Mouse (Mus musculus): ENCODE results near the gene Nol4l.
"Not testable (repeated sequence)": the region's sequence is repeated elsewhere in the genome, so short reads cannot be mapped to it uniquely, and the experiment has no call there.

The Nol4l gene

DNA sequence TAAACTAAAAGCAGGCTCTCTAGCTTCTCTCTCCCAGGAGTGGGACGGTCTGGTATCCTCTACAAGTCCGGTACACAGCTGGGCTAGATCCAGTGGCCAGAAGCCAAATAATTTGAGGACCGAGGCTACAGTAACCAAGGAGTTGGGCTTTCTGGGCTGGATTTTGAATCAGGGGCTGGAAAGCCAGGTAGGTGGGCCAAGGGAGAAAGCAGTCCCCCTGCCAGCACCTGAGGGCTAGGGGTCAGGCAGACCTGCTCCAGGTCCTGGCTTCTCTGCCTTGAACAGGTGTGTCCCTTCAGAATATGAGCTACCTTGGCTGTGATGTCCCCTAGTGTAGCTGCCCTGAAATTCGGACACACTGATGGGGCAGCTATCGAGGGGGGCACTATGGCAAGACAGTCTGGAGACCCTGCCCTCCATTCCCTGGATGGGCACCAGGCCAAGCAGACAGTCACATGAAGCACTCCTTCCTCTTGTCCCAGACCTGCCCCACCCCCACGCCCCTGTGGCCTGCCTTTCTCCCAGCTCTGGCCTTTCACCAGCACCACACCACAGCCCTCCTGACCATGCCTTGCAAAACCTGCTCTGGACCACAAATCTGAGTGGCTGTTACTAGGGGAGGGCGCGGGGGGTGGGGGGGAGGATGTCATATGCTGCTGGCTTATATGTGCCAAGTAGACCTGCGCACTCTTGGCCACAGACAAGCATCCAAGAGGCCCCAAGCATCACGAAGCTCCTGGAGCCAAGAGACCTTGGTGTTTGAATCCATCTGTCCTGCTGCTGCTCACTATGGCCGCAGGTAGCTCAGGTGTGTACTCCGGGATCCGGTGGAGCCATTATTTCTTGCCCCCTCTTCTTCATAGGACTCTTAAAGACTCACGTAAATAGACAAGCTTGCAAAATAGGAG lies 17.1 kb downstream of the Nol4l start:
- no peak for DNase-seq (ENCODE audit: low read depth, low spot score)

DNA sequence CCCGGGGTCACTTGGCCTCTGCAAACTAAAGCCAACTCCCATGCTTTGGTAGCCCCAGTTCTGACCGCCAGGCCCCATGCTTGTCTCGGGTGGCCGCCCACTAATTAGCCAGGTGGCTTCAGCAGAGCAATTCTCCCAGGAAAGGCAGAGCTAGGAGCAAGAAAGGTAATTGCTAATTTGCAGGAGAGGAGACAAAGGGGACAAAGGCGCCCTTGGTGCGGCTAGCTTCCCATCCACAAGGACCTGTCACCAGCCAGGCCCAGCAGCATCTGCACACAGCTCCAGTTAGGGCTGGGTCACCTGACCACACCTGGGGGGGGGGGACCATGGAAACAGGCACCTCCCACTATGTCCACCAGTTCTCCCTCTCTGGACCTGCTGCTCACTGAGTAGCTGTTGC lies 18.2 kb downstream of the Nol4l start:
- DNase-seq (ENCODE audit: low read depth, low spot score), result no peak

DNA sequence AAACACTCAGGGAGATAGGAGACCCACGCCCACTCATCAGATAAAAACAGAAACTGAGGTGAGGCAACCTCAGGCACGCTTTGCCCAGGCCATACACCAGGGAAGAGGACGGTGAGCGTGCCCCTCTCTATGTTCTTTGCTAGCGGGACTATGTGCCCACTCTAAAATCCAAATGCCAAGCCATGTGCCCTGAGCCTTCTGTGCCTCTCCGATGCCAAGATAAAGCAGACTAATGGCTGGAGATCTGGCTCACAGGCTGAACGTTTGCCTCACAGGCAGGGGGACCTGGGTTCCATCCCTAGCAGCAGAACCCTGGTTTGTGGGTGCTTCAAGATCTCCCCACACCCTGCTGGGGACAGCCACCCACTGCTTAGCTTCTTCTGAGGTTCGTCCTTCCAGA lies 19.6 kb downstream of the Nol4l start:
- DNase-seq (ENCODE audit: low read depth, low spot score), result no peak

DNA sequence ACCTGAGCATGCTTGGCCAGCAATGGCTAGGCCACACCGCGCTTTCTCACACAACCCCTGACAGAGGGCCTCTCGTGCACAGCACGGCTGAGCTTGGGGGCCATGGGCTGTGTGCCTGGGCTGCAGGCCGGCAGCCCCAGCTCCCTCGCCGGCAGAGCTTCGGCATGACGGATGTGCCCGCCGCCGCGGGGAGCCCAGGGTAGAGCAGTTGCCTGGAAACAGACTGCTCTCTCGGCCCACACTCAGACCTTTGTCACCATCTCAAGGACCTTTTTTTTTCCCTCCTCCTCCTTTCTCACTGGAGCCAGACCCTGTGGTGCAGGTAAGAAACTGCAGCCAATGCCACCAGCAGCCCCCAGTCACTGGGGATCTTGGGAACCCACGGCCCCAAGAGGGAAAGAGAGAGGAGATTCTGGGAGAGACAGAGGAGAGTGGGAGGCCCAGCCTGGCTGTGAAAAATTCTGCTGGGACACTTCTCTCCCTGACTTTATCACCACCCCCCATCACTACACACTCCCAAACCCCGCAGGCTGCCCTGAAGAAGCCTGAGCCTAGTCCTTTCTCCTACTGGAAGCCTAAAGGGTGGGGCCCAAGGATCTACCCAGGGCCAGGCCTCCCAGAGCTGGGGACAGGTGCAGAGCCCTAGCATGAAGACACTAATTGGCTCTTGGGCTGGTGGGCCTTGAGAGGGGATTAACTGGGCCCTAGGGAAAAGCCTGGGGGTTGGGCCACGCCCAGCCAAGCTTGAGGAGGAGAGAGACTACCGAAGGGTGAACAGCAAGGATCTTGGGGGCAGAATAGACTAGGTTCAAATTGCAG lies 20.4 kb downstream of the Nol4l start:
- peak; percentile 54 for DNase-seq (ENCODE audit: low read depth, low spot score)

DNA sequence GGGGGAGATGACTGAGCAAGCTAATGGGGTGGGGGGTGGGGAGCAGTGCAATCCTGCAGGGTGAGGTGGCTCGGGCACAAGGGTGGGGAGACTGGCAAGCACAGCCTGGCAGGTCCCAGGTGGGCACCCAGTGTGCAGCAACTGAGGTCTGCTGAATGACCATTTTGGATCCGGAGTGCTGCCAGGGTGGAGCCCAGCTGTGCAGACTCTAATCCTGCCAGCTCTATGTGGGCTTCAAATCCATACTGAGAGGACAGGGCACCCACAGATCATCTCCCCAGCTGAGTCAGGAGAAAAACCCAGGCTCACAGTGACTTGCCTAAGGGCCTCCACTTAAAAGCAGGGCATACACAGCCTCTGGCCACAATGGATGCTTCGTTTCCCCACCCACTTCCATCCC lies 21.4 kb downstream of the Nol4l start:
- no peak for DNase-seq (ENCODE audit: low read depth, low spot score)

DNA sequence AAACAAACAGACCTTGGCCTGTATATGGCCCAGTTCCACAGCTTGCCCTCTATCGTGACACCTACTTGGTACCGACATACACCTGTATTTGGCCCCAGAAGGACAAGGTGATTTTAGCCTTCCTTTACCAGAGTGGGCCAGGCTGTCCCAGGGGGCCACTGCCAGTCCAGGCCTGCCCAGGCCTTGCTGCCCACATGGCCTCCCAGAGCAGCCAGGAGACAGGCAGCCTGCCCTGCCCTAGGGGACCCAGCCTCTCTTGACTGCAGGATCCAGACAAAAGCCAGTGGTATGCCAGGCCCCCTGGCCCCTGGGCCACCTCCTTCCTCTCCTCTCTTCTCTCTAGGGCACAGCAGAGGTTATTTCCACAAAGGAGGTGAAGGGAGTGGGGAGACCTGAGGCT lies 21.8 kb downstream of the Nol4l start:
- DNase-seq (ENCODE audit: low read depth, low spot score), result no peak

DNA sequence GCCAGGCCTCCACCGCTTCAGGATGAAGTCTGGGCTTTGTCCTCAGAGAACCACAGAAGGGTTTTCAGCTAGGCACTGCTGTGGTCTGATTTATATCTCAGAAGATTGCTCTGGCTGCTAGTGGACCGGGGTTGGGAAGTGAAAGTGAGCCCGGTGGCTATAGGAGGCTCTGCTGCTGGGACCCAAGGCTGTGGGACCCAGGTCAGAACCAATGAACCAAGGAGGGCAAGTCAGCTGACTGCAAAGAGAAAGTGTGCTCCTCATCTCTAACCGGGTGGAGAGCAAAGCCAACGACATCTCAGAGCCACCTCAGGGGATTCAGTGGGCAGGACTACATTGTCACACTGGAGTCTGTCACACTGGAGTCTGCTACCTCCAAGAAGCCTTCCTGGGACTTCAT lies 23.4 kb downstream of the Nol4l start:
- DNase-seq (ENCODE audit: low read depth, low spot score), result no peak

DNA sequence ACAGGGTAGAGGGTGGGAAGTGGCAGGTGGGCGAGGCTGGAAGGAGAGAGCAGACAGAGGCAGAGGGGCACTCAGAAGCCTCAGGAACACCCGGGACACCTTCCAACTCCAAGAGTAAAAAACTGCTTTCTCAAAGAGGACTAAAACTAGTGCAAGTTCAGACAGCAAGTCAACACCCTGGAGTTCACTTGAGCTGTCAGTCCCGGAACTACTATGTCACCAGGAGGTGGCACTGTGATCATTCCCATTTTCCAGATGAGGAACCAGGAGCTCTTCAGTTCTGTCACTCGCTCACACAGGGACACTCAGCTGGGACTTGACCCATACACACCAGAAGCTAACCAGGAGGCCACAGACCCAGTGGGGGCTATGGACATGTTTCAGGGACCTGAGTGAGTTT lies 30.6 kb downstream of the Nol4l start:
- DNase-seq (ENCODE audit: low read depth, low spot score), result peak; percentile 88

DNA sequence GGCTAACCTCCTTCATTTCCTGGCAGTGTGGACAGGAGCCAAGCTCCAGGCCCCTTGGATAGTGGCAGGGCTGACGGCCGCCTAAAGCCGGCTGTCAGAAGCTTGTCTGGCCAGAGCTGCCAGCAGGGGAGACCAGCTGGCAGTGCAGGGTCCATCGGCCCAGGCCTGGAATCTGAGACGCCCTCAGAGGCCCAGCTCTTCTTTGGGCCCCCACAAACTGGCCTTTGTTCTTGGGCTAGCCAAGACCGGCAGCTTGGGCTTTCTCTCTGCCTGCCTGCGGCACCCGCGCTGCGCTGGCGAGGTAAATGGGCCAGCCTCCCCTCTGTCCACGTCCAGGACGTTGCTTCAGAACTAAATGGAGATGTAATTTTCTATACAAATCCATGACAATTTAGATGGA lies 32.9 kb downstream of the Nol4l start:
- no peak for DNase-seq (ENCODE audit: low read depth, low spot score)

DNA sequence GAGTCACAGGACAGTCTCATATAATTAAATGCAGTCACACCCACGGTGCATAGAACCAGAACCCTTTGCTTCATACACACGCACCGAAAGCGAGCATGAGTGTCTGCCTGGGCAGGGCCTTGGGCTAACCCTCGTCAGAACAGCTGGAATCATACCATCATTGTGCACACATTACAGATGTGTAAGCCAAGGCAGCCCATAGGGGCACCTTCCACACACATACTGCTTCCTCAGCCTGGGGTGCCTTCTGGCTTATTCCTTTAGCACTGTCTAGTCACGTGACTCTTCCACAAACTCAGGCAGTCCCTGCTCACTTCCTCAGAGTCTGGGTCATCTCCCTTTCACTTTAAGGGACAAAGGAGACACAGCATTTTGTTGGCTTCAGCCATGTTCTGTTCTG lies 33.5 kb downstream of the Nol4l start:
- DNase-seq (ENCODE audit: low read depth, low spot score), result no peak

DNA sequence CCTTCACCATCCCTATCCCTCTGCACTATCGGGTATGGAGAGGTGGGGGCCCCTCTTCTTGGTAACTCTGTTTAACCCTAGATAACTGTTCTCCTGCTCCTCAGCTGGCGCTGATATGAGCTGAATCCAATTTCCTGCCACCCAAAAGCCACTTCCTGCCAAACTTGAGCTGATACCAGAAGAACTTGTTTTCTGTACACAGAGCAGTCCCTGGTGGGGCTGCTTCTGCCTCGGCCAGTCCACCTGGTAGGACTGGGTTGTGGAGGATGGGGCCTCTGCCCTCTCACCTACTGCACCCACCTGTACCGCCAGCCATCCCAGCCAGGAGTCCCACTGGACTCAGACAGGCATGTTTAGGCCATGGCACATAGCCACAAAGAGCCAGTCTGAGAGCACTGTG lies 34.0 kb downstream of the Nol4l start:
- no peak for DNase-seq (ENCODE audit: low read depth, low spot score)

DNA sequence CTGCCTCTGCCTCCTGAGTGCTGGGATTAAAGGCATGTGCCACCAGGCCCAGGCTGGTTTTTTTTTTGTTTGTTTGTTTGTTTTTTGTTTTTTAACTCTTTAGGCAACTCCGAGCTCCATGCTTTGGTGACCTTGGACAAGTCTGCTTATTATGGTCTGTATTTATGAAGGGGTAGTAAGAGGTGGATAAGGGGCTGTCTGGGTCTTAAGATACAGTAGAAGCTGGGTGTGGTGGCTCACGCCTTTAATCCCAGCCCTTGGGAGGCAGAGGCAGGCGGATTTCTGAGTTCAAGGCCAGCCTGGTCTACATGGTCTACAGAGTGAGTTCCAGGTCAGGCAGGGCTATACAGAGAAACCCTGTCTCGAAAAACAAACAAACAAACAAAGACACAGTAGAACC lies 34.4 kb downstream of the Nol4l start:
- not testable (repeated sequence) for DNase-seq (ENCODE audit: low read depth, low spot score)

DNA sequence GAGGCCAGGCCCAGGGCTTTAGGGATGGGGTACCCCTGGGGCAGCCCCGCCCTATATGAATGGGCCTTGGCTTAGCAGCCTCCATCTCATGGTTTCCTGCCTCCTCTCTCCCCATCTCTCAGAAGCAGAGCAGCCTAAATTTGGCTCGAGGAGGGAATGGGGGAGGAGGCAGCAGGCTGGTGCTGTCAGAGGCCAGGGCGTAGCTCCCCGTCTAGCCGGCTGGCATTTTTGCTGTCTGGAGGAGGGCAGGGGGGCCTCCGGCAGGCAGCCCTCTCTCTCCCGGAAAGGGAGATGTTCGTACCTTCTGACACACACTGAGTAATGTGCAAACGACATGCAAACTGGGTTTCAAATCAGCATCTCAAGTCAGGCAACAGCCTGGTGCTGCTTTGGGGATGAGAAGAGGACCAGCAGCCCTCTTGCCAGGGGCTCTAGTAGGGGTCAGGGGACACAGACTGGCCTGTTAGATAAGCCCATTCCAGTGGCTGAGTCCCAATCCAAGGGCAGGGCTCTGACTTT lies 35.4 kb downstream of the Nol4l start:
- no peak for DNase-seq (ENCODE audit: low read depth, low spot score)

DNA sequence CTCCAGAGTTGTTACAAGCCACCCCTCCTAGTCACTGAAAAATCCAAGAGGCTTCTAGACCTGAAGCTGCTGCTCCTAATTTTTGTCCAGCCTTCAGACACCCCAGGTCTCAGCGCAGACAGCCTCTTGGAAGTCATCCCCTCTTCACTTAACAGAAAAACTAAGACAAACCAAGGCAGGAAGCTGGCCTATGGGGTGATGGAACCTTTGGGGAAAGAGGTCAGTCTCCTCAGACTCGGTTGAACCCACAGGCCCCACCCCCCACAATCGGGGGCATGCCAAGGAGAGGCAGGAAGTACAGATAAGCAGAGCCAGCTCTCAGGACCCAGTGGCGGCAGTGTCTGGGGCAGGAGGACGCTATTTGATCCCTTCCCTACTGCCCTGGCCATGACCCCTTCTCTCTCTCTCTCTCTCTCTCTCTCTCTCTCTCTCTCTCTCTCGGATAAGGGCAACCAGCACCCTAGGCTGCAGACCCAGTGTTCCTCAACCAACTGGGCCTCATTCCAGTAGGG lies 35.9 kb downstream of the Nol4l start:
- DNase-seq (ENCODE audit: low read depth, low spot score), result no peak

DNA sequence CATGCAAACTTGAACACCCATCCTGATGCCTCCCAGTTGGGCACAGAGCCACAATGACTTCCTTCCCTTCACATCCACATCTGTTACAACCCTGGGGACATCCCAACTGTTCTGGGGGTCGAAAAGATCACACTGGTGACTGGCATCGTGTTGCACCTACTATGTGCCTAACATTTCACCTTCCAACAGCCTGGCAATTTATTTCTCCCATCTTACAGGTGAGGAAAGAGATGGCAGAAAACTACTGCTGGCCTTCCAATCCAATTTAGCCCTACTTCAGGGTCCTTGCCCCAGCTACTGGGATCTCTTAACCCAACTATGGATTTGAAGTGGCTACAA lies 36.4 kb downstream of the Nol4l start:
- DNase-seq (ENCODE audit: low read depth, low spot score), result no peak

DNA sequence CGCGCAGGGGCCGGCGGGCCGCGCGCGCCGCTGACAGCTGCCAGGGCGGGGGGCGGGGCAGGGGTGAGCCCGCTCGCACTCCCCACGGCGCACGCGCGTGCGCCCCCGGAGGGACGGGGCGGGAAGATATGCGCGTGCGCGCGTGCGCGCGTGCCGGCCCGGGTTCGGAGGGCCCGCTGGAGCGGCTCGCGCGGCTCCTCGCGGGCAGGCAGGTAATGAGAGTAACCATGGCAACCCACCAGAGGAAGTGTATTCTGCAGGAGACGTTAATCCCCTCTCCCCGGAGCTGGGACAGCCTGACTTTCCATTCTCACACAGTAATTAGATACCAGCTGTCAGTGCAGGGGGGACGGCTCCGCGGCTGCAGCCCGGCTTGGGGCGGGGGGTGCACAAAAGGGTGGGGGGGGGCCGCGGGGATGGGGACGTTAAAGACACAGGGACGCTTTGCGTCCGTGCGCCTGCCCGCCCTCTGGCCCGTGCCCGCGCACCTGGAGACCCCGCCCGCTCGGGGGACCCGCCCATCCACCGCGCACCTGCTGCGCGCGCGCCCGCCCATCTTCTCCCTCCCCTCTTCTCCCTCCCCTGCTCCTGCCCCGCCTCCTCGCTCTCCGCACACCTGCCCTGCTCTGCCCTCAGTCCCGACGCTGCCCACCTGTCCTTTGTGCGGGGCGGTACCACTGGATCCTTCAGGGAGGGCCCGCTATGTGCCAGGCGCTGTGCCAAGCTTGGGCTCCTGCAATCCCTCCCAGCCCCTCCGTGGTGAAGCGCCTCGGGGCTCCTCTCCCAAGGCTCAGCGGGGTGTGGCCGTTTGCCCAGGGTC lies 37.0 kb downstream of the Nol4l start, which contains the start of gene 4930404H24Rik:
Gene 4930404H24Rik, plus strand, starts transcription at position 218 of the 820 bp plus-strand sequence.
- DNase-seq (ENCODE audit: low read depth, low spot score), result peak; percentile 89

DNA sequence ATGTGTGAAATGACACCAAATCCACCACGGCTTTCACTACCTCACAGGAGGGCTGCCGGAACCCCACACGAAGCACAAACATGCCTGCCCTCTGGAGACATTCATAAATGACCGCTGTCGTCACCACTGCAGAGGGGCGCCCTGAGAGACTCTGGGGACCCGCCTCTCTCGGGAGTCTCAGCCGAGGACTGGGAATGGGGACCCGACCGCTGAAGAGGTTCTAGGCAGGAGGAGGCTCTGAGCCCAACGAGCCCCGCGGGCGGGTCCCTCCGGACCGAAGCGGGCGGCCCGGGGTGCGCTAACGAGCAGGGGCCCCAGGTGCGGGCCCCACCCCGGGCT lies 37.6 kb downstream of the Nol4l start:
- DNase-seq (ENCODE audit: low read depth, low spot score), result no peak

DNA sequence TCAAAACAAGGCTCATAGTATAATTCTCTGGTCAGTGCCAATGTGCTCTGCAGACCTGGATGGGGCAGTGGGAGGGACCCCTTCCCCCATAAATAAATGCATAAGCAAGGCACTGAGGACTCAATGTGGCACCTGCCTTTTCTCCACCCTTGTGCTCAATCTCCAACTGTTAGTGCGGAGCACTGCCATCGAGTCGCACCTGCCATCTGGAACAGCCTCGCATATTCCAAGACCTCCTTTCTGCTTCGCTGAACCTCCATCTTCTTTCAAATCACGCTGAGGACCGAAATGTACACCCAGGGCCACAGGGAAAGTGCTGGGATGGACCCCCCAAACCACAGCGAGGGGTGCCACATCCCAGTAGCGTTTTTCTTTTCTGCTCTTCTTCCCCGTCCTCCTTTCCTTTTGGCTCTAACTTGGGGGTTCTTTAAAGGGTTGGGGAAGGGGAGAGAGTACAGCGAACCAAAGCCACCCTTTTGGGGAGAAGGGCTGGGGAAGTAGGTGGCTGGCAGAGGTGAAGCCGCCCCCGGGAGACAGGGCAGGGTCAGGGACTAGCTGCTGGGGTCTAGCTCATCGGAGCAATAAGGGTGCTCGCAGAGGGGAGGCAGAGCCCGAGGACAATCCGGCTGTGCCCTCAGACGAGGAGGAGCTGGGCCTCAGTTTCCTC lies 38.1 kb downstream of the Nol4l start:
- DNase-seq (ENCODE audit: low read depth, low spot score), result no peak

DNA sequence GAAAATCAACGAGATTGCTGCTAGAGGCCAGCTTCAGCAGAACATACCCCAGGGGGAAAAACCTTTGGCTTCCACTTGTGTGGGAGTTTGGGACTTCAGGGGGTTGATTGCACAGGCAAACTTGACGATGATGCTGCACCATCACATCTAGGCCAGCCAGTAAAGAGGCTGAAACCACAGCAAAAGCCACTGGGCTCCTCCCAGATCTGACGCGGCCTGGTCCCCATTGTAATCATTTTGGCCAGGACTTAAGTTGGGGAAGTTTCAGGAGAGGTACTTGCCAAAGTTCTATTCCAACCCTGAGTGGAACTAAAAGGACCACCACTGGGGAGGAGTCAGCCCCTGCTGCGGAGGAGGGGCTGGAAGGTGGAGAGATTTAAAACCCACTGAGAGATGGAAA lies 38.8 kb downstream of the Nol4l start:
- no peak for DNase-seq (ENCODE audit: low read depth, low spot score)

DNA sequence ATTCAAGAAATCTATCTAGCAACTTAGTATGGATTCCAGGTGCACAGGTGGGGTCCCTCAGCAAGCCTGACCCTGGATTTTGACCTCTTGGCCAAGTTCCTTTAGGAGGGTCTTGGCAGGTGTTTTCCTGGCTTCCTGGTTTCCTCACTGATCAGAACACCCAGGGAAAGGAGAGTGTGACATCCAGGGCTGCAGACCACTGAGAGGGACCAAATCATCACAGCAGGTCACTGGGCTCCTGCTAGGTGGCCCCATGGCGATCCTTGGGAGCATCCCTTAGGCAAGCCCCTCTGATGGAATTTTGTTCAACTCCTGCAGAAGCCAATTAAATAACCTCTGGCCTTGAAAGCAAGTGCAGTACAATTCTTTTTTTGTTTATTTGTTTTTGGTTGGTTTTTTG lies 39.7 kb downstream of the Nol4l start:
- DNase-seq (ENCODE audit: low read depth, low spot score), result no peak

DNA sequence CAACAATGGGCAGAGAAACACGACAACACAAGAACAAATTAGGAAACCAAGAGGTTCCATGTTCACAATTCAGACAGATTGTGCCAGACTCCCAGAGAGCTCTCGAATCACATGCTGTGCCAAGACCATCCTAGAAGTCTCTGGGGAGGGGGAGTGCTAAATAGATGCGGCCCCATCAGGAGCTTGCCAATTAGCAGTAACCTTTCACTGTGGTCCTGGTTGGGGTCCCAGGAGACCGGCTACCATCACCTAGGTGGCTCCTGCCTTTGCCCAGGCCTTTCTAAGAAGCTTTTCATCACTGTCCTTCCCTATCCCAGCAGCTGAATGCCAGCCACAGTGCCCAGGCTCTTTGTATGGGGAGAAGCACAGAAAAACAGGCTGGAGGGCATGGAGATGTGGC lies 45.7 kb downstream of the Nol4l start:
- DNase-seq (ENCODE audit: low read depth, low spot score), result no peak
